Mouse (Mus musculus) C2C12 (cell line): ENCODE measurements around the gene Nkx1-2. TPM values are rescaled to one million over a fixed set of nuclear protein-coding genes. Genes with fewer than 3 reads are reported as not detected.

ENCODE experiments used
- H3K27me3 ChIP-seq: one replicate; pipeline ENCODE4 v1.6.1; 2011; ENCODE audit not compliant: control insufficient read depth, insufficient read depth, insufficient read length
- H3K36me3 ChIP-seq: one replicate; pipeline ENCODE4 v1.6.1; 2011; ENCODE audit not compliant: control insufficient read depth, insufficient read depth
- H3K4me3 ChIP-seq: one replicate; pipeline ENCODE4 v1.5.1; 2011; ENCODE audit warnings: mild to moderate bottlenecking, control low read depth; ENCODE audit not compliant: poor library complexity, insufficient read depth, severe bottlenecking
- H3K79me2 ChIP-seq: one replicate; pipeline ENCODE4 v1.6.1; 2011; ENCODE audit not compliant: control insufficient read depth, insufficient read depth
- H3K79me3 ChIP-seq: one replicate; pipeline ENCODE4 v1.6.1; 2011; ENCODE audit warnings: low read depth, control low read depth
- H3ac ChIP-seq: one replicate; pipeline ENCODE3; 2011; ENCODE audit warnings: low read depth; ENCODE audit not compliant: control insufficient read depth, insufficient read length
- CEBPB ChIP-seq: IDR thresholded peaks from one replicate; pipeline ENCODE4 v1.6.1; 2011; ENCODE audit warnings: low read depth, mild to moderate bottlenecking, control low read depth, moderate library complexity
- CTCF ChIP-seq: IDR thresholded peaks from one replicate; pipeline ENCODE4 v1.5.1; 2011; ENCODE audit not compliant: control insufficient read depth, insufficient read depth, insufficient read length
- FOSL1 ChIP-seq: IDR thresholded peaks from one replicate; pipeline ENCODE4 v1.8.0; 2011; ENCODE audit warnings: mild to moderate bottlenecking, low read length; ENCODE audit not compliant: poor library complexity, insufficient read depth, severe bottlenecking
- MAX ChIP-seq: IDR thresholded peaks from one replicate; pipeline ENCODE4 v1.6.1; 2011; ENCODE audit warnings: mild to moderate bottlenecking, control low read depth
- MYOD1 ChIP-seq: IDR thresholded peaks from one replicate; pipeline ENCODE4 v1.6.1; 2011; ENCODE audit warnings: low read depth; ENCODE audit not compliant: control insufficient read depth, insufficient read length
- MYOG ChIP-seq: IDR thresholded peaks from one replicate; pipeline ENCODE4 v1.6.1; 2011; ENCODE audit not compliant: control insufficient read depth, insufficient read length; ENCODE audit errors: extremely low read depth
- USF1 ChIP-seq: IDR thresholded peaks from one replicate; pipeline ENCODE4 v1.6.1; 2011; ENCODE audit warnings: low read depth, mild to moderate bottlenecking, control low read depth, moderate library complexity
- polyA plus RNA-seq: library from polyadenylated mRNA; unstranded; fragments of >200 nt; fragmentation: generic; extraction: Trizol; gene quantifications from one replicate; pipeline ENCODE4 v1.2.1, GENCODE M21; 2012; ENCODE audit warnings: missing spikeins

Gene Nkx1-2
- polyA plus RNA-seq, 1 experiment = not detected

- no peaks in the 10 kb centered on the region for H3K36me3 ChIP-seq
- peaks cover 4% of the 10 kb centered on the region for H3K27me3 ChIP-seq
- H3K79me2 ChIP-seq = no peaks in the 10 kb centered on the region
- no peak overlapping the region for H3ac ChIP-seq
- H3K79me3 ChIP-seq = no peaks in the 10 kb centered on the region
- TF ChIP-seq CTCF (no peak), MYOD1 (no peak), MAX (no peak), FOSL1 (no peak), MYOG (no peak), CEBPB (no peak), USF1 (no peak)
- no peak overlapping the region for H3K4me3 ChIP-seq
Measured at GRCm38 (mm10) chr7:132611530-132611929, 12.1 kb upstream of the Nkx1-2 start.

GRCm38 (mm10) chr7:132610468-132611318 lies 11.3 kb upstream of the Nkx1-2 start, which contains the start of gene Lhpp:
TSS of gene Lhpp (plus strand) at chr7:132610638.
- no peaks in the 10 kb centered on the region for H3K79me2 ChIP-seq
- H3K4me3 ChIP-seq = peak within 1 kb of the TSS; percentile 11
- TF ChIP-seq MYOG (no peak), USF1 (no peak), FOSL1 (no peak), CEBPB (no peak), MAX (no peak)
- H3K36me3 ChIP-seq = no peaks in the 10 kb centered on the region
- peak within 1 kb of the TSS; percentile 39 for H3ac ChIP-seq
- peaks cover 10% of the 10 kb centered on the region for H3K27me3 ChIP-seq
- no peaks in the 10 kb centered on the region for H3K79me3 ChIP-seq

- Histone ChIP-seq H3ac (no peak overlapping the region), H3K27me3 (peaks cover 28% of the 10 kb centered on the region), H3K4me3 (no peak overlapping the region), H3K79me2 (no peaks in the 10 kb centered on the region), H3K36me3 (no peaks in the 10 kb centered on the region), H3K79me3 (no peaks in the 10 kb centered on the region)
- no peak for TF ChIP-seq MYOG
- no peak for TF ChIP-seq CTCF
- no peak for TF ChIP-seq CEBPB
- TF ChIP-seq USF1 = no peak
- TF ChIP-seq MYOD1 = no peak
- no peak for TF ChIP-seq FOSL1
- TF ChIP-seq MAX = no peak
Measured at GRCm38 (mm10) chr7:132608316-132609020, 9.0 kb upstream of the Nkx1-2 start.

GRCm38 (mm10) chr7:132605689-132606088 lies 6.3 kb upstream of the Nkx1-2 start:
- Histone ChIP-seq H3K27me3 (peaks cover 52% of the 10 kb centered on the region), H3K79me3 (no peaks in the 10 kb centered on the region)
- TF ChIP-seq MAX (no peak), MYOG (no peak)

GRCm38 (mm10) chr7:132604720-132605119 lies 5.3 kb upstream of the Nkx1-2 start:
- Histone ChIP-seq H3K79me2 (no peaks in the 10 kb centered on the region), H3K36me3 (no peaks in the 10 kb centered on the region), H3ac (no peak overlapping the region), H3K27me3 (peaks cover 58% of the 10 kb centered on the region), H3K79me3 (no peaks in the 10 kb centered on the region), H3K4me3 (no peak overlapping the region)
- TF ChIP-seq USF1 (no peak), CEBPB (no peak), FOSL1 (no peak), MYOD1 (no peak), CTCF (no peak), MYOG (no peak), MAX (no peak)

More at GRCm38 (mm10) chr7:132605689-132606088, 6.3 kb upstream of the Nkx1-2 start:
- Histone ChIP-seq H3ac (no peak overlapping the region), H3K36me3 (no peaks in the 10 kb centered on the region), H3K79me2 (no peaks in the 10 kb centered on the region), H3K4me3 (no peak overlapping the region)

GRCm38 (mm10) chr7:132600926-132601325 lies 1.5 kb upstream of the Nkx1-2 start:
- TF ChIP-seq USF1 (no peak), MAX (no peak), MYOD1 (no peak), MYOG (no peak), CEBPB (no peak), FOSL1 (no peak), CTCF (no peak)
- Histone ChIP-seq H3K79me3 (no peaks in the 10 kb centered on the region), H3K4me3 (no peak overlapping the region), H3ac (no peak overlapping the region), H3K36me3 (no peaks in the 10 kb centered on the region), H3K27me3 (peaks cover 87% of the 10 kb centered on the region), H3K79me2 (no peaks in the 10 kb centered on the region)
